Comparison of ENCODE assay signal across 8 mouse cellular contexts in the genomic region with DNA sequence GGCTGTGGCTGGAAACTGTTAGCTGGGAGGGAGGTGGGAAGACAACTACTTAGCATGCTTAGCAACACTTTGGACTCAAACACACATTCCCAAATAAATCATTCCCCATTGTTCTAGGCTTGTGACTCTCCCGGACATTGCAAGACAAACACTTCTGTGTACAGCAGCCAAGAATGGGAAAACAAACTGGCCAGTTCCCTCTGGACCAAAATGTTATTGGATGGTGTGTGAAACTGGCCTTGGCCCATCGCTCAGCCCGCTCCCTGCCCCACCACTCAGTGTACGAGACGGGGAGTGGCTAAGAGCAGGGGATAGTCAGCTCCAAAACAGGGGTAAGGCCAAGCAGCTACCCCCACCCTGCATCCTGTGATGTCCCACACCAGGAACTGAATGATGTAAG. TPM values are rescaled to one million over a fixed set of nuclear protein-coding genes. Genes with fewer than 3 reads are reported as not detected.
A peak's percentile ranks its signal among the peaks of the same experiment; 100 is the strongest.
DNase-seq lines count a peak whose midpoint lies in the region; ATAC-seq and TF ChIP-seq lines count a peak whose summit lies in the region.

No protein-coding gene starts in this region.

- TF ChIP-seq CTCF in gastrocnemius, adult 2 months (IDR thresholded peaks at IDR 0.05) = no peak

- H3K4me2 ChIP-seq in limb, embryonic 15.5 days = no peak overlapping the region

- intact Hi-C loops in gastrocnemius, adult 2 months (cut with DNase I) = no loop called here

- no peak overlapping the region for H3K4me3 ChIP-seq in gastrocnemius, adult 2 months
- no peak overlapping the region for H3K4me3 ChIP-seq in limb, embryonic 15.5 days

- peak overlapping the region; percentile 78 for H3K27ac ChIP-seq in gastrocnemius, adult 2 months
- peak overlapping the region; percentile 17; the same call in 1 of the 2 replicates for H3K27ac ChIP-seq in limb, embryonic 15.5 days

- H3K27me3 ChIP-seq in limb, embryonic 15.5 days = no peaks in the 10 kb centered on the region

- no peaks in the 10 kb centered on the region for H3K9me3 ChIP-seq in limb, embryonic 15.5 days

- DNase-seq in cerebellum, postnatal 25 days = no peak
- peak; percentile 14 for DNase-seq in 3T3-L1 (ENCODE audit: low read depth, low spot score)
- DNase-seq in gastrocnemius, adult 2 months = peak; percentile 65
- DNase-seq in kidney, adult 9 months = peak; percentile 70
- DNase-seq in spleen, postnatal 4 days (ENCODE audit: low spot score in 2 of 2) = no peak

- ATAC-seq in cerebellum, adult (ENCODE audit: insufficient number of reproducible peaks, low FRiP score, low TSS enrichment) = peak; percentile 63; the same call in 1 of the 2 replicates
- ATAC-seq in limb, embryonic 15.5 days (ENCODE audit: insufficient number of reproducible peaks, low FRiP score, low TSS enrichment, low read depth) = peak; percentile 57; the same call in 1 of the 2 replicates
- ATAC-seq in megakaryocyte-erythroid progenitor cell, adult 5-6 weeks (replicated peaks; ENCODE audit: low FRiP score, low TSS enrichment, poor library complexity, severe bottlenecking) = no peak

- no peak overlapping the region for H3K9ac ChIP-seq in limb, embryonic 15.5 days

- 0 out of 2 replicates have a peak, but pooled peaks cover 4% of the 10 kb centered on the region for H3K4me1 ChIP-seq in limb, embryonic 15.5 days

- H3K36me3 ChIP-seq in limb, embryonic 15.5 days = no peaks in the 10 kb centered on the region

- 65% methylated on average over 5 of the region's 5 CpGs for WGBS in limb, embryonic 15.5 days

RNA-seq across cellular contexts. Expression of a gene that starts 36.2 kb away (rescaled TPM):
- total RNA-seq in gastrocnemius, adult 2 months (2021) = under 1 TPM; 0.39 to 0.82 TPM
- 3.8 and 4.6 TPM in 2 replicates for polyA plus RNA-seq in limb, embryonic 15.5 days (2015; fragmentation: Nextera tagmentation; extraction: Ambion mirVana)
- not detected in 2 replicates for total RNA-seq in megakaryocyte-erythroid progenitor cell, adult 5-6 weeks (2014; fragmentation: Nextera tagmentation)
- not detected in 2 replicates for total RNA-seq in megakaryocyte-erythroid progenitor cell, adult 5-6 weeks (2017)

Comparison
In these comparisons a context has a peak if more than half of its experiments do, and no peak if none do; other contexts are left out.
1. DNase-seq: peak in 3T3-L1 (single experiment), gastrocnemius, adult 2 months (single experiment) and kidney, adult 9 months (single experiment); none in cerebellum, postnatal 25 days (0 of 2) and spleen, postnatal 4 days (0 of 2).